Mouse (Mus musculus) megakaryocyte, embryonic 14.5 days (primary cell): ENCODE results near the gene Hhat.

Source experiments
- FLI1 ChIP-seq: IDR thresholded peaks from 2 replicates; pipeline ENCODE4 v1.6.1; 2012; ENCODE audit warnings: low read length, inconsistent platforms, mixed read lengths
- GATA1 ChIP-seq: IDR thresholded peaks from 3 replicates; pipeline ENCODE4 v1.6.1; 2012; ENCODE audit warnings: mixed read lengths, low read length, inconsistent platforms, borderline replicate concordance

DNA sequence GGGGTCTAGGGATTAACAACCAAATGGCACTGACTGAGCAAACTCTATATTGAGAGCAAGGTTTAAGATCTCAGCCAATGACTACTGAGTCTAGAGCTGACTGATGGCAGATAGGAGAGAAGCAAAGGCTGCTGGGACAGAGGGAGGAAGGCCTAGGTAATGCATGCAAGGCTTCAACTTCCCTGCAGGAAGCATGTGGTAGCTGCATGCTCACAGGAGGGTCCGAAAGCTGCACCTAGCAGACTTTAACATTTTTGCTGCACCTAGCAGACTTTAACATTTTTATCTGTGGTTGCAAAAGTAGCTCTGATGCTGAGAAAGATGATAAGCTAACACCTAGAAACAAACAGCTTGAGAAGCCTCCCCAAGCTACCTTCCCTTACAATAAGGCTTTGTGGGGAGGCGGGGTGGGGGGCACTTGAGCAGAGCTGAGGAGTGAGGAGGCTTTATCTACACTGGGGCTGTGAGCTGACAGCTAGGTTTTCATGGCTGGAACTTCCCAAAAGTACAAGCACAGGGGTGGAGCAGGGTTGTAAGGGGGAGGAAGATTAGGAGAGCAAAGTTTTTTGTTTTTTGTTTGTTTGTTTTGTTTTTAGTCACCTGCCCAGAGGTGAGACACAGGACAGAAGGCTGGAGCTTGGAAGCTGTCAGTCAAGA, 239.4 kb downstream of the Hhat start:
- TF ChIP-seq GATA1 (no peak), FLI1 (no peak)
